Mouse (Mus musculus): ENCODE data around the gene Olfr346.

Gene Olfr346

DNA sequence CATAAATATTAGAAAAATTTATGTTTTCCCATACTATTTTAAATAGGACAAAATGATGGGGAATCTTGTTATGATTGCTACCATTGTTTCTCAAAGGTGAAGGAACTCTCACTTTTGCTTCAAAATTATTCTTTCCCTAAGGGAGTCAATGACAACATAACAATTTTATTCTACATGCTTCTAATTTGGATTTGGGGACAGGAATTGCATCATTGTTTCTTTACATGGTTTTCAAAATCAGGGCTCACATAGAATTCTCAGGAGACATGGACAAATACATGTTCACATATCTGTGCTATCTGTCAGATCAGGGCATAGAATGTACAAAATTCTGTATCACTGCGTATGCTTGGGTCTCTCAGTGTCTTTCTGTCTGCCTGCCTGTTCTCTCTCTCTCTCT lies at the start of gene Olfr346:
Gene Olfr346, plus strand, starts transcription at position 301 of the 400 bp plus-strand sequence.
- DNase-seq (ENCODE audit: low spot score in 2 of 2) = no peak

DNA sequence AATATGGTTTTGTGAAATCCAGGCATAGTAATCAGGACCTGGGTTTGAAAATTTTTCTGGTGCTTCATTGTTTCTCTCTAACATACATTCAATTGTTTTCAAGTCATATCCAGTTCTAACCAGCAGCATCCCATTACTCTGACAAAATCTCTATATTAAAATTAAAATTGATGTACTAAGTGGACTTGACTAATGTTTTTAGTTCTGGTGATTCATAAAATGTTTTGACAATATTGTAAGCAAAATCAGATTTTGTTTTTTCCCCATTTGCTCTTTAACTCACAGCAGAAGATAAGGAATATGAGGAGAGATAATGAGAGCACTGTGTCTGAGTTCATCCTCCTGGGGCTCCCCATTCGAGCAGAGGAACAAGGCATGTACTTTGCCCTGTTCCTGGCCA lies 45.8 kb upstream of the Olfr346 start, which contains the start of gene Olfr345:
Gene Olfr345, plus strand, starts transcription at position 301 of the 400 bp plus-strand sequence.
- no peak for DNase-seq (ENCODE audit: low spot score in 2 of 2)

GRCm38 (mm10) chr2:36731602-36732001 lies 46.0 kb downstream of the Olfr346 start, which contains the start of gene Olfr347:
Gene Olfr347, plus strand, starts transcription at chr2:36731902.
- no peak for DNase-seq (ENCODE audit: low spot score in 2 of 2)

DNA sequence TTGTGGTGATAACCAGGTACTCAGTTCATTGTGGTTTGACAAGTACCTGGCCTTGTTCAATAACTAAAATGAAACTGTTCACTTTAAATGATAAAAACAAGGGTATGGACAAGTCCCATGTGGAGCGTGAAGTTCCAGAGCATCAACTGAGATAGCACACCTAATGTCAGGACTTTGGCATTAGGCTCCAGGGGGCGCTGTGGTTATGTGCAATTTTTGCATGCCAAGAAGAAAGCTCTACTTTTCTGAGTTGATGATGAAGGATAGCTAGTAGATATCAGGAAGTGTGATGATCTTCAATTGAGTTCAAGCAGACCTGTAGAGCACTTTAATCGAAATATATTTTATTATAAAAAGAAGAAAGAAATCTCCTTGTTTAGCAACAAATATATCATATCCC lies 50.6 kb downstream of the Olfr346 start:
- no peak for DNase-seq (ENCODE audit: low spot score in 2 of 2)
